Mouse (Mus musculus) c-Kit-negative CD71-positive TER-119-positive erythroid progenitor cells, embryonic 14.5 days (primary cell): ENCODE data around the gene Eml1.
"Not testable (repeated sequence)": the region's sequence is repeated elsewhere in the genome, so short reads cannot be mapped to it uniquely, and the experiment has no call there.

Experiments
- DNase-seq: peaks from one replicate; pipeline ENCODE4 v3.0.0-alpha.2; 2013; ENCODE audit warnings: low read depth, low spot score

The Eml1 gene

DNA sequence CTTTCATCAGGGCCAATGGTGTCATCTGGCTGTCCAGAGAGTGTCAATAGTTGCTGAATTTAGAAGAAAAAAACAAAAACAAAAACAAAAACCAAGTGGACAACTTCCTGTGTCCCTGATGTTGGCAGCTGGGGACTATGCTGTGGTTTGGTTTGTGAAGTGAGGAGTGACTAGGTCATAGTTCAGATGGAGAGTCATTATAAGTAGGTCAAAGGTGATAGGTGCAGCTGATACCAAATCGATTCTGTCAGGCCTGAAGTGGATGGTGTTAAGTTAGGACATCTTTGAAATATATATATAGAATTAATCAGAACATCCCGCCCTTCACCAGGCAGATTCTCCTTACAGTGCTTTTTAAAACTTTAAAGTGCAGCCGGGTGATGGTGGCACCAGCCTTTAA lies 103.7 kb downstream of the Eml1 start:
- no peak for DNase-seq

DNA sequence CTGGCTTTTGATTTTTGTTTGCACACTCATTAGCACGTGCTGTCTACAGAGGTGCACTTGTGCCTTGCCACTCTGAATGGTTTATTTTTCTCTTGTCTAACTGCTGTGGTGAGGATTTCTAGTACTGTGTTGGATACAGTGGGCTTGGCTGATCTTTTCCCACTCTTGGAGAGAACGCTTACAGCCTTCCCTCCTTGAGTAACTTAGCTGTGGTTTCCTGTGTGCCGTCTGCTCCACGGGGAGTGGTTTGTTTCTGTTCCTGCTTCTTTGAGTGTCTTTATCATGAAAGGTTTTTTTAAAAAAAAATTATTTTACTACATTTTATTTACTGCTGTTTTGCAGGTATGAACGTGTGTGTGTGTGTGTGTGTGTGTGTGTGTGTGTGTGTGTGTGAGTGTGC lies 108.0 kb downstream of the Eml1 start:
- DNase-seq, result no peak

GRCm38 (mm10) chr12:108480704-108481365 lies 110.1 kb downstream of the Eml1 start:
- DNase-seq, result no peak

GRCm38 (mm10) chr12:108489076-108489475 lies 118.3 kb downstream of the Eml1 start:
- no peak for DNase-seq

GRCm38 (mm10) chr12:108489741-108490140 lies 119.0 kb downstream of the Eml1 start:
- no peak for DNase-seq

GRCm38 (mm10) chr12:108490336-108490735 lies 119.6 kb downstream of the Eml1 start:
- no peak for DNase-seq

- DNase-seq, result no peak
These were observed 120.2 kb downstream of the Eml1 start for GRCm38 (mm10) chr12:108490954-108491353.

- DNase-seq, result no peak
These were observed 123.3 kb downstream of the Eml1 start for GRCm38 (mm10) chr12:108494011-108494541.

GRCm38 (mm10) chr12:108495455-108496235 lies 124.9 kb downstream of the Eml1 start:
- DNase-seq, result no peak

DNA sequence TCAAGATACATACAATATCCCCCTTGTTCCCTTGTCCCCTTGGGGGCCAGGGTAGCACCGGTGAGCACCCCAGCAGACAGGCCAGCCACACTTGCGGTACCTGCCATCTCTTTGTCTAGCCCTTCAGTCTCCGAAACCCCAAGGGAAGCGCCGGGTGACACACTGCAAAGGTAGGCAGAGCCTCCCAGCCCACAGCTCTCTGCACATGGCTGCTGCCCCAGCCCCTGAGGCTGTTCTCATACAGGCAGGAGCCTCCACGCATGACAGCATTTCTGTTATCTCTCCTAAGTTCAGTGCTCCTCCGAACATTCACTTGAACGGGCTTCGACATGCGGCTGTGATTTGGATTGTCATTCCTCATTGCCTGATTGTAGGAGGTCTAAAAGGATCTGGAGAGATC lies 132.3 kb downstream of the Eml1 start:
- no peak for DNase-seq

- no peak for DNase-seq
These were observed 132.8 kb downstream of the Eml1 start for GRCm38 (mm10) chr12:108503582-108503981.

DNA sequence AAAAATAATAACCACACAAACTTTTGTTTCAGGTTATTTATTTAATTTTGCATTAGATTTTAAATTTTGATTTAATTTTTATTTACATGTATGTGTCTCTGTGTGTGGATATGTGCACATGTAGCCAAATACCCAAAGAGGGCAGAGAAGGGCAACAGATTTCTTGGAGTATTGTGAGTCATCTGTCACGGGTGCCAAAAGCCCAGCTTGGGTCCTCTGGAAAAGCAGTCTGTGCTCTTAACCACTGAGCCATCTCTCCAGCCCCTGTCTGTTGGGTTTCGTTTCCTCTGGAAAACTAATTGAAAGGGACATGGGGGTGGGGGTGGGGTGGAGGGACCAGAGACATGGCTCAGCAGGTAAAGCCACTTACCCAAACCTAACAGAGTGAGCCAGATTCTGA lies 135.1 kb downstream of the Eml1 start:
- DNase-seq, result no peak

GRCm38 (mm10) chr12:108507046-108507445 lies 136.3 kb downstream of the Eml1 start:
- not testable (repeated sequence) for DNase-seq

- DNase-seq, result no peak
These were observed 139.8 kb downstream of the Eml1 start for GRCm38 (mm10) chr12:108510571-108510970.

- DNase-seq, result no peak
These were observed 140.3 kb downstream of the Eml1 start for GRCm38 (mm10) chr12:108511009-108511408.

- no peak for DNase-seq
These were observed 144.7 kb downstream of the Eml1 start for GRCm38 (mm10) chr12:108515464-108515863.

DNA sequence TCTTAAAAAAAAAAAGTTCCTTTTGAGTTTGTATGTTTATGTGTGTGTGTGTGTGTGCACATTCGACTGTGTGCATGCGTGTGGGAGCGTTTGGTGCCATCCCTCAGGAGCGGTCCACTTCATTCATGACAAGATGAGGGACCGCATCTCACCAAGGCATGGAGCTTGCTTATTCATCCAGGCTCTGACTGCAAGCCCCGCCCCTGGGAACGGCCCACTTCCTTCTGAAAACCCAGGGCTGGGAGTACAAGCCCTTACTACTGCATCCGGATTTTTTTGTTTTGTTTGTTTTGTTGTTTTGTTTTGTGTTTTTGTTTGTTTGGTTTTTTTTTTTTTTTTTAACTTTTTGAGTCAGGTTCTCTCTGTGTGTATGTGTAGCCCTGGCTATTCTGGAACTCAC lies 148.6 kb downstream of the Eml1 start:
- DNase-seq, result no peak

- DNase-seq, result no peak
These were observed 158.5 kb downstream of the Eml1 start for GRCm38 (mm10) chr12:108529214-108529613.

- DNase-seq, result no peak
These were observed 163.7 kb downstream of the Eml1 start for GRCm38 (mm10) chr12:108534484-108534883.

- peak; percentile 13 for DNase-seq
These were observed 165.7 kb downstream of the Eml1 start for GRCm38 (mm10) chr12:108536461-108536860.

- peak; percentile 12 for DNase-seq
These were observed 170.3 kb downstream of the Eml1 start for GRCm38 (mm10) chr12:108541088-108541487.

DNA sequence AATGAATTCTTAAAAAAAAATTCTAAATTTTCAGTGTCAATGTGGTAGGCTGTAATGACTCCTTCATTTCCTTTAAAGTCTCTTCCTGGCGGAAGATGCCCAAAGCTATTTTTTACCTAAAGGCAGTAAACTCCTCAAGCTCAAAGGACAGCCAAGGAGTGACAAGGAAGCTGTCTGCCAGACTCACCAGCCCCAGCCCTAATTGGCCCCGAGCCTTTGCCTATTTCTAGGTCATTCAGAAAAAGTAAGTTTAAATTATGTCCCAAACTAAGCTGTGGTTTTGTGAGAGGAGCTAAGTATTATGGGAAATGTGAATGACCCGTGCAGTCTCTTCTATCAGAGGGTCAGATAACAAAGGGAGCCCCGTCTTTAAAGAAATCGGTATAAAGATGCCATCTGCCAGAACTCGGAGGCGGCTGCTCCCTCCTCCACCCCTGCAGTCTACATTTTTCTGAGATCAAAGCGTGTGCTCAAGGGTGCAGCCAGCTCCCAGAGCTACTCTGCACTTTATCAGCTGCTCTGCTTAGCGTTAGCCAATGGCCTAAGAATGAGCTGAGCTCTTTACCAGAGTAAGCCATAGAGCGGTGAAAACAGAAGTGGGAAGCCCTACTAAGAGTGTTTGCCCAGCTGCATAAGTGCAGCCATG lies 175.9 kb downstream of the Eml1 start:
- no peak for DNase-seq
